In genomic region chr10:81232580-81233225, GRCm38 (mm10) we compare ENCODE assay signal across 8 mouse cellular contexts. TPM values are rescaled to one million over a fixed set of nuclear protein-coding genes. Genes with fewer than 3 reads are reported as not detected.
DNase-seq lines count a peak whose midpoint lies in the region; ATAC-seq and TF ChIP-seq lines count a peak whose summit lies in the region.

Gene Zfr2, plus strand, starts transcription at chr10:81233155.

- peaks cover 19% of the 10 kb centered on the region for H3K4me1 ChIP-seq in hindbrain, postnatal 0 days (ENCODE audit: insufficient read depth, low read length)

- H3K36me3 ChIP-seq in hindbrain, postnatal 0 days (ENCODE audit: insufficient read depth, low read length) = no peaks in the 10 kb centered on the region

- peak within 1 kb of the TSS; percentile 63 for H3K9ac ChIP-seq in hindbrain, postnatal 0 days (replicated peaks; ENCODE audit: low read length)

- 9% methylated on average over 29 of the region's 29 CpGs for WGBS in hindbrain, postnatal 0 days

- H3K27ac ChIP-seq in gastrocnemius, adult 2 months = peak within 1 kb of the TSS; percentile 85
- H3K27ac ChIP-seq in hindbrain, postnatal 0 days = peak within 1 kb of the TSS; percentile 94
- H3K27ac ChIP-seq in left cerebral cortex, adult 2 months = peak within 1 kb of the TSS; percentile 82

- intact Hi-C loops in gastrocnemius, adult 2 months (cut with DNase I) = no loop called here
- intact Hi-C loops in left cerebral cortex, adult 2 months (cut with DNase I) = no loop called here

- no peak for TF ChIP-seq CTCF in gastrocnemius, adult 2 months (IDR thresholded peaks at IDR 0.05)
- no peak for TF ChIP-seq CTCF in hindbrain, postnatal 0 days (IDR thresholded peaks at IDR 0.05; ENCODE audit: low read depth)
- no peak for TF ChIP-seq CTCF in left cerebral cortex, adult 2 months (IDR thresholded peaks at IDR 0.05)

- peak within 1 kb of the TSS; percentile 82 for H3K4me3 ChIP-seq in gastrocnemius, adult 2 months
- H3K4me3 ChIP-seq in hindbrain, postnatal 0 days (ENCODE audit: low read length) = peak within 1 kb of the TSS; percentile 52
- H3K4me3 ChIP-seq in left cerebral cortex, adult 2 months = peak within 1 kb of the TSS; percentile 75

- ATAC-seq in common myeloid progenitor, adult 5-6 weeks (replicated peaks; ENCODE audit: low read depth, poor library complexity, severe bottlenecking) = peak; percentile 85
- peak; percentile 86 for ATAC-seq in hindbrain, postnatal 0 days
- peak; percentile 93 for ATAC-seq in megakaryocyte, adult 5-6 weeks (ENCODE audit: poor library complexity, severe bottlenecking)

- no peaks in the 10 kb centered on the region for H3K9me3 ChIP-seq in hindbrain, postnatal 0 days (ENCODE audit: low read length)

- peak; percentile 96 for DNase-seq in ZHBTc4 (ENCODE audit: low read depth, low spot score)
- peak; percentile 93 for DNase-seq in gastrocnemius, adult 2 months
- peak; percentile 94 for DNase-seq in hindbrain, postnatal 0 days (ENCODE audit: low spot score)
- peak; percentile 94 to 95 for DNase-seq in left cerebral cortex, adult 2 months (ENCODE audit: extremely low spot score in 1 of 2, low spot score in 2 of 2)
- peak; percentile 93 to 94 for DNase-seq in right cerebral cortex, adult 2 months (ENCODE audit: low spot score in 2 of 2)
- peak; percentile 97 for DNase-seq in urinary bladder, postnatal 14 days (ENCODE audit: low spot score)

- H3K4me2 ChIP-seq in hindbrain, postnatal 0 days (ENCODE audit: low read depth, low read length) = peak within 1 kb of the TSS; percentile 70

- no peaks in the 10 kb centered on the region for H3K27me3 ChIP-seq in hindbrain, postnatal 0 days (ENCODE audit: insufficient read depth, low read length)

RNA-seq across cellular contexts. Expression of gene Zfr2, which starts in this region (rescaled TPM):
- 0.19 TPM in 1 of 2 replicates, not detected in the other for total RNA-seq in common myeloid progenitor, adult 5-6 weeks (2017)
- total RNA-seq in gastrocnemius, adult 2 months (2021) = 1 to 10 TPM; 1.8 to 2.7 TPM
- 64.1 and 89.3 TPM in 2 replicates for total RNA-seq in hindbrain, postnatal 0 days (2014; rRNA removed)
- polyA plus RNA-seq in hindbrain, postnatal 0 days (2015; fragmentation: Nextera tagmentation; extraction: Ambion mirVana) = 21.7 and 21.9 TPM in 2 replicates
- total RNA-seq in left cerebral cortex, adult 2 months (2021) = 10 to 100 TPM; 70.9 to 76.2 TPM
- total RNA-seq in megakaryocyte, adult 5-6 weeks (2015) = not detected in 2 replicates
- total RNA-seq in megakaryocyte, adult 5-6 weeks (2017) = 0.16 and 0.26 TPM in 2 replicates

Comparison
In these comparisons a context has a peak if more than half of its experiments do, and no peak if none do; other contexts are left out.
1. Peak in every context shown above with its lines: DNase-seq, ATAC-seq, H3K4me3 ChIP-seq and H3K27ac ChIP-seq.
2. RNA of gene Zfr2 (total RNA-seq): 70.9 to 76.2 TPM in left cerebral cortex, adult 2 months and 64.1 to 89.3 TPM in hindbrain, postnatal 0 days; 1.8 to 2.7 TPM in gastrocnemius, adult 2 months, 0.16 to 0.26 TPM in megakaryocyte, adult 5-6 weeks and 0.19 TPM in common myeloid progenitor, adult 5-6 weeks; every median in the first group is over 10 times any median in the second.
3. Peak in ATAC-seq in common myeloid progenitor, adult 5-6 weeks; RNA of the gene not detected or under 1 TPM.
4. Peak in ATAC-seq in megakaryocyte, adult 5-6 weeks; RNA of the gene not detected or under 1 TPM.